Mouse (Mus musculus): ENCODE measurements around the gene 1700013G24Rik. TPM values are rescaled to one million over a fixed set of nuclear protein-coding genes. Genes with fewer than 3 reads are reported as not detected.

Gene 1700013G24Rik
- polyA plus RNA-seq, 1 experiment from 2014 or later = not detected

GRCm38 (mm10) chr4:137488571-137489303, 35.7 kb downstream of the 1700013G24Rik start:
- Histone ChIP-seq H3K4me1 (ENCODE audit: insufficient read depth) (peaks cover 43% of the 10 kb centered on the region), H3K27ac (ENCODE audit: low read depth) (peak overlapping the region; percentile 51), H3K36me3 (replicated peaks; ENCODE audit: insufficient read depth, low read length) (no peaks in the 10 kb centered on the region), H3K9me3 (ENCODE audit: low read length) (no peaks in the 10 kb centered on the region), H3K4me3 (ENCODE audit: low read depth, low read length) (no peak overlapping the region), H3K9ac (replicated peaks) (no peak overlapping the region), H3K4me2 (ENCODE audit: low read depth, low read length) (no peak overlapping the region), H3K27me3 (ENCODE audit: insufficient read depth, low read length) (no peaks in the 10 kb centered on the region)
- ATAC-seq (no peak), DNase-seq (no peak)
- 32% methylated on average over 12 of the region's 12 CpGs for WGBS (ENCODE audit: insufficient replicate concordance)
- no peak for TF ChIP-seq EP300 (IDR thresholded peaks at IDR 0.05; ENCODE audit: low read depth)
- peak; percentile 46 for TF ChIP-seq CTCF (IDR thresholded peaks at IDR 0.05; ENCODE audit: low read depth)

- no peak overlapping the region for H3K4me2 ChIP-seq (ENCODE audit: low read depth, low read length)
- H3K4me3 ChIP-seq (ENCODE audit: low read depth, low read length) = no peak overlapping the region
- no peaks in the 10 kb centered on the region for H3K27me3 ChIP-seq (ENCODE audit: insufficient read depth, low read length)
- H3K9ac ChIP-seq (replicated peaks) = no peak overlapping the region
- no peaks in the 10 kb centered on the region for H3K9me3 ChIP-seq (ENCODE audit: low read length)
- ATAC-seq (peak; percentile 23; the same call in 1 of the 2 replicates), DNase-seq (no peak)
- H3K36me3 ChIP-seq (replicated peaks; ENCODE audit: insufficient read depth, low read length) = no peaks in the 10 kb centered on the region
- peak overlapping the region; percentile 51; the same call in 1 of the 2 replicates for H3K27ac ChIP-seq (ENCODE audit: low read depth)
- 29% methylated on average over 8 of the region's 8 CpGs for WGBS (ENCODE audit: insufficient replicate concordance)
- H3K4me1 ChIP-seq (ENCODE audit: insufficient read depth) = peaks cover 33% of the 10 kb centered on the region
- no peak for TF ChIP-seq CTCF (IDR thresholded peaks at IDR 0.05; ENCODE audit: low read depth)
- no peak for TF ChIP-seq EP300 (IDR thresholded peaks at IDR 0.05; ENCODE audit: low read depth)
Measured at GRCm38 (mm10) chr4:137489996-137490395, 36.9 kb downstream of the 1700013G24Rik start.

GRCm38 (mm10) chr4:137492563-137492962, 39.5 kb downstream of the 1700013G24Rik start:
- Histone ChIP-seq H3K4me2 (ENCODE audit: low read depth, low read length) (no peak overlapping the region), H3K36me3 (replicated peaks; ENCODE audit: insufficient read depth, low read length) (no peaks in the 10 kb centered on the region), H3K4me1 (ENCODE audit: insufficient read depth) (peaks cover 14% of the 10 kb centered on the region), H3K9ac (replicated peaks) (no peak overlapping the region), H3K27ac (ENCODE audit: low read depth) (no peak overlapping the region), H3K9me3 (ENCODE audit: low read length) (no peaks in the 10 kb centered on the region), H3K4me3 (ENCODE audit: low read depth, low read length) (no peak overlapping the region), H3K27me3 (ENCODE audit: insufficient read depth, low read length) (no peaks in the 10 kb centered on the region)
- ATAC-seq (no peak), DNase-seq (no peak)
- no peak for TF ChIP-seq CTCF (IDR thresholded peaks at IDR 0.05; ENCODE audit: low read depth)
- TF ChIP-seq EP300 (IDR thresholded peaks at IDR 0.05; ENCODE audit: low read depth) = no peak
- WGBS (ENCODE audit: insufficient replicate concordance) = 66% methylated on average over 11 of the region's 11 CpGs

GRCm38 (mm10) chr4:137493187-137493586, 40.1 kb downstream of the 1700013G24Rik start:
- Histone ChIP-seq H3K9me3 (ENCODE audit: low read length) (no peaks in the 10 kb centered on the region), H3K4me1 (ENCODE audit: insufficient read depth) (peaks cover 12% of the 10 kb centered on the region), H3K36me3 (replicated peaks; ENCODE audit: insufficient read depth, low read length) (no peaks in the 10 kb centered on the region), H3K4me2 (ENCODE audit: low read depth, low read length) (no peak overlapping the region), H3K27ac (ENCODE audit: low read depth) (no peak overlapping the region), H3K9ac (replicated peaks) (no peak overlapping the region), H3K4me3 (ENCODE audit: low read depth, low read length) (no peak overlapping the region), H3K27me3 (ENCODE audit: insufficient read depth, low read length) (no peaks in the 10 kb centered on the region)
- TF ChIP-seq CTCF (IDR thresholded peaks at IDR 0.05; ENCODE audit: low read depth) (no peak), EP300 (IDR thresholded peaks at IDR 0.05; ENCODE audit: low read depth) (no peak)
- WGBS (ENCODE audit: insufficient replicate concordance) = 69% methylated on average over 4 of the region's 4 CpGs
- DNase-seq (no peak), ATAC-seq (no peak)

GRCm38 (mm10) chr4:137494751-137495500, 41.8 kb downstream of the 1700013G24Rik start:
- H3K4me3 ChIP-seq (ENCODE audit: low read depth, low read length) = no peak overlapping the region
- H3K27me3 ChIP-seq (ENCODE audit: insufficient read depth, low read length) = no peaks in the 10 kb centered on the region
- H3K9ac ChIP-seq (replicated peaks) = 0 out of 2 replicates have a peak overlapping the region, but pooled peaks have one; percentile 5
- H3K27ac ChIP-seq (ENCODE audit: low read depth) = peak overlapping the region; percentile 11; the same call in 1 of the 2 replicates
- 44% methylated on average over 19 of the region's 19 CpGs for WGBS (ENCODE audit: insufficient replicate concordance)
- TF ChIP-seq EP300 (IDR thresholded peaks at IDR 0.05; ENCODE audit: low read depth) (no peak), CTCF (IDR thresholded peaks at IDR 0.05; ENCODE audit: low read depth) (no peak)
- ATAC-seq (no peak), DNase-seq (no peak)
- H3K4me1 ChIP-seq (ENCODE audit: insufficient read depth) = peaks cover 21% of the 10 kb centered on the region
- H3K36me3 ChIP-seq (replicated peaks; ENCODE audit: insufficient read depth, low read length) = no peaks in the 10 kb centered on the region
- no peaks in the 10 kb centered on the region for H3K9me3 ChIP-seq (ENCODE audit: low read length)
- H3K4me2 ChIP-seq (ENCODE audit: low read depth, low read length) = no peak overlapping the region

GRCm38 (mm10) chr4:137495501-137496100, 42.5 kb downstream of the 1700013G24Rik start:
- H3K9ac ChIP-seq (replicated peaks) = no peak overlapping the region
- peaks cover 18% of the 10 kb centered on the region for H3K4me1 ChIP-seq (ENCODE audit: insufficient read depth)
- no peaks in the 10 kb centered on the region for H3K36me3 ChIP-seq (replicated peaks; ENCODE audit: insufficient read depth, low read length)
- 0 out of 2 replicates have a peak overlapping the region, but pooled peaks have one; percentile 11 for H3K27ac ChIP-seq (ENCODE audit: low read depth)
- no peak overlapping the region for H3K4me3 ChIP-seq (ENCODE audit: low read depth, low read length)
- H3K9me3 ChIP-seq (ENCODE audit: low read length) = no peaks in the 10 kb centered on the region
- TF ChIP-seq CTCF (IDR thresholded peaks at IDR 0.05; ENCODE audit: low read depth) = no peak
- TF ChIP-seq EP300 (IDR thresholded peaks at IDR 0.05; ENCODE audit: low read depth) = no peak
- no peak overlapping the region for H3K4me2 ChIP-seq (ENCODE audit: low read depth, low read length)
- DNase-seq = no peak
- no peaks in the 10 kb centered on the region for H3K27me3 ChIP-seq (ENCODE audit: insufficient read depth, low read length)
- no peak for ATAC-seq
- WGBS (ENCODE audit: insufficient replicate concordance) = 67% methylated on average over 6 of the region's 6 CpGs

Data from liver, postnatal 0 days (tissue).